Mouse (Mus musculus): ENCODE results near the gene Dennd1b. TPM values are rescaled to one million over a fixed set of nuclear protein-coding genes. Genes with fewer than 3 reads are reported as not detected.

The Dennd1b gene
- polyA plus RNA-seq, 1 experiment from 2014 or later: 8.5 TPM

DNA sequence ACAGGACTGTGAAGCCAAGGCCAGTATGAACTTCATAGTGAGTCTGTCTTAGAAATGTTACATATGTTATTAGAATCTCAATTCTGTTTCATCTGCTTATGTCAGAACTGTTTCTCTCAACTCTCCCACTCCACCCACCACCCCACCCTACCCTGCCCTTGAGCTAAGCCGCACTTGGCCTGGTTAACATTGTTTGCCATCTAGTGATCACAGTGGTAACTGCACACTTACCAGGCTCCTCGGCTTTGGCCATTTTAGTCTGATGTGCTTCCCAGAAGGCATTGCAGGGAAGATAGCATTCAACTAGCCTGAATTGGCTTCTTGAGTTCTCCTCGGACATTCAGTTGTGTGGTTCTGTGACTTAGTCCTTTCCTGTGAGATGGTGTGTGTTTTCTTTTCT is 198.4 kb downstream of the Dennd1b start:
- WGBS: 60% methylated on average over 3 of the region's 3 CpGs

DNA sequence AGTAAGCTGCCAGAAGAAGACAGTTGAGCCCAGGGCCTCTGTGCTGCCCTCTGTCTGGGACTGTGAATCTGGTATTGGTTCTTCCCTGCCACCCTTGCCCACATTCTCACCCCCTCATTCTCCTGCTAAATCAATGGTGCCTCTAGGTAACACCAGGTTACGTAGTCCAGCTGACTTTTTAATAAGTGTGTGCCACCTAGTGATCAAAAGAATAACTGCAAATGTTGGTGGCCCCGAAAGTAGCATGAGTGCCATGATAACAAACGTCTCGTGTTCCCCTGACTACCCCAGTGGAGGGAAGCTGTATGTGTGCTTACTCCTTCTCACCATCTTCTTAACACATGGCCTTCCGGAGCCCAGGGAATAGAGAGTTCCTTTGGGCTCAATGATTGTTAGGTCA is 199.6 kb downstream of the Dennd1b start:
- H3K4me1 ChIP-seq: no peaks in the 10 kb centered on the region
- no peak overlapping the region for H3K9ac ChIP-seq
- no peak overlapping the region for H3K4me2 ChIP-seq
- no peaks in the 10 kb centered on the region for H3K36me3 ChIP-seq
- 39% methylated on average over 5 of the region's 5 CpGs for WGBS
- no peaks in the 10 kb centered on the region for H3K27me3 ChIP-seq
- no peaks in the 10 kb centered on the region for H3K9me3 ChIP-seq
- no peak overlapping the region for H3K4me3 ChIP-seq
- H3K27ac ChIP-seq: no peak overlapping the region
- no peak for ATAC-seq (ENCODE audit: insufficient number of reproducible peaks, low FRiP score, low TSS enrichment, low read depth)

More for the DNA sequence above, 198.4 kb downstream of the Dennd1b start:
- no peaks in the 10 kb centered on the region for H3K9me3 ChIP-seq
- H3K36me3 ChIP-seq: no peaks in the 10 kb centered on the region
- ATAC-seq (ENCODE audit: insufficient number of reproducible peaks, low FRiP score, low TSS enrichment, low read depth): no peak
- no peak overlapping the region for H3K9ac ChIP-seq
- no peak overlapping the region for H3K4me3 ChIP-seq
- H3K4me2 ChIP-seq: no peak overlapping the region
- H3K4me1 ChIP-seq: no peaks in the 10 kb centered on the region
- no peaks in the 10 kb centered on the region for H3K27me3 ChIP-seq
- H3K27ac ChIP-seq: no peak overlapping the region

DNA sequence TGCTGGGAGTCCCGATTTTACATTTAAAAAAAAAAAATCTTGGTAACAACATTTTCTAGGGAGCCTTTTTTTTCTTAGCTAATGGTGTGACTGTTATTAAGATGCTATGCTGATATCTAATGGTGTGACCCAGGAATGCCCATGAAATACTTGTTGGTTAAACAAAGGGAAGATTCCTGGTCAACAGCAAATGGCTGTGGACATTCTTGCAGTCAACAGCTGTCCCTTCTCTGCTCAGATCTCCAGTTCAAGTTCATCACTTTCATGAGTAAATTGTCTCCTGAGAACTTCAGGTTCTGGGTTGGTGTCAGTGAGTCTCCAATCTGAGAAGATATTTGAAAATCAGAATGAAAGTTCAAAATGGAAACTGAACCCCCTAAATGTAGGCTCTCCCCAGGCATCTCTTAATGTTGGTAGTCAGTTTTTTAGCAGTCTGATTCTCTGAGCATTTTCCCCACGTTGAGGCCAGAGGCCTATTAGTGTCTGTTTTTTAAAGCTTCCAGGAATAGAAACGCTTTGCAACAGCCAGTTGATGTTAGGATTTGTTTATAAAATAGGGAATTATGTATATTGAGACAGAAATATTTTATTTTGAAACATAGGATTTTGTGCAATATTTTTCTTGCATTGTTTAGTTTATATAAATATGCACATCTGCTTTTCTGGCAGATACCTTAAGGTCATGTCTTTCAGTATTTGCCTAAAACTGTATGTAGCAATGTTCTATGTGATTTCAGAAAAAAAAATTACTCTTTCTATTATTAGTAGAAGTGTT is 211.0 kb downstream of the Dennd1b start:
- H3K4me1 ChIP-seq: no peaks in the 10 kb centered on the region
- peaks cover 6% of the 10 kb centered on the region; the same call in 1 of the 2 replicates for H3K36me3 ChIP-seq
- no peak overlapping the region for H3K27ac ChIP-seq
- no peak overlapping the region for H3K4me3 ChIP-seq
- WGBS: 73% methylated on average over 3 of the region's 3 CpGs
- H3K9ac ChIP-seq: no peak overlapping the region
- no peaks in the 10 kb centered on the region for H3K27me3 ChIP-seq
- ATAC-seq (ENCODE audit: insufficient number of reproducible peaks, low FRiP score, low TSS enrichment, low read depth): no peak
- H3K9me3 ChIP-seq: no peaks in the 10 kb centered on the region
- no peak overlapping the region for H3K4me2 ChIP-seq

GRCm38 (mm10) chr1:139179707-139180106 is 216.5 kb downstream of the Dennd1b start:
- WGBS: 73% methylated on average over 1 of the region's 1 CpGs
- Histone ChIP-seq H3K36me3 (no peaks in the 10 kb centered on the region), H3K27ac (no peak overlapping the region), H3K4me1 (no peaks in the 10 kb centered on the region), H3K9ac (no peak overlapping the region), H3K4me3 (no peak overlapping the region), H3K27me3 (no peaks in the 10 kb centered on the region), H3K9me3 (no peaks in the 10 kb centered on the region), H3K4me2 (no peak overlapping the region)
- ATAC-seq (ENCODE audit: insufficient number of reproducible peaks, low FRiP score, low TSS enrichment, low read depth): no peak

- H3K27me3 ChIP-seq: no peaks in the 10 kb centered on the region
- H3K4me1 ChIP-seq: no peaks in the 10 kb centered on the region
- H3K27ac ChIP-seq: no peak overlapping the region
- WGBS: 75% methylated on average over 6 of the region's 6 CpGs
- H3K4me2 ChIP-seq: no peak overlapping the region
- no peaks in the 10 kb centered on the region for H3K9me3 ChIP-seq
- ATAC-seq (ENCODE audit: insufficient number of reproducible peaks, low FRiP score, low TSS enrichment, low read depth): no peak
- no peaks in the 10 kb centered on the region for H3K36me3 ChIP-seq
- no peak overlapping the region for H3K4me3 ChIP-seq
- H3K9ac ChIP-seq: no peak overlapping the region
Observed at GRCm38 (mm10) chr1:139180481-139181149, 217.4 kb downstream of the Dennd1b start.

GRCm38 (mm10) chr1:139192635-139193034 is 229.4 kb downstream of the Dennd1b start:
- no peaks in the 10 kb centered on the region for H3K27me3 ChIP-seq
- H3K9me3 ChIP-seq: no peaks in the 10 kb centered on the region
- H3K4me1 ChIP-seq: no peaks in the 10 kb centered on the region
- H3K36me3 ChIP-seq: no peaks in the 10 kb centered on the region
- no peak for ATAC-seq (ENCODE audit: insufficient number of reproducible peaks, low FRiP score, low TSS enrichment, low read depth)
- H3K9ac ChIP-seq: no peak overlapping the region
- WGBS: 37% methylated on average over 3 of the region's 3 CpGs
- H3K27ac ChIP-seq: no peak overlapping the region
- no peak overlapping the region for H3K4me2 ChIP-seq
- no peak overlapping the region for H3K4me3 ChIP-seq

GRCm38 (mm10) chr1:139194011-139194410 is 230.8 kb downstream of the Dennd1b start:
- no peaks in the 10 kb centered on the region for H3K36me3 ChIP-seq
- no peaks in the 10 kb centered on the region for H3K27me3 ChIP-seq
- WGBS: 46% methylated on average over 2 of the region's 2 CpGs
- H3K27ac ChIP-seq: no peak overlapping the region
- no peak overlapping the region for H3K4me2 ChIP-seq
- H3K9me3 ChIP-seq: no peaks in the 10 kb centered on the region
- H3K4me1 ChIP-seq: no peaks in the 10 kb centered on the region
- no peak for ATAC-seq (ENCODE audit: insufficient number of reproducible peaks, low FRiP score, low TSS enrichment, low read depth)
- H3K9ac ChIP-seq: no peak overlapping the region
- no peak overlapping the region for H3K4me3 ChIP-seq

- no peaks in the 10 kb centered on the region for H3K27me3 ChIP-seq
- no peak for ATAC-seq (ENCODE audit: insufficient number of reproducible peaks, low FRiP score, low TSS enrichment, low read depth)
- H3K4me2 ChIP-seq: no peak overlapping the region
- H3K4me3 ChIP-seq: no peak overlapping the region
- no peaks in the 10 kb centered on the region for H3K36me3 ChIP-seq
- no peak overlapping the region for H3K27ac ChIP-seq
- H3K4me1 ChIP-seq: no peaks in the 10 kb centered on the region
- H3K9ac ChIP-seq: no peak overlapping the region
- WGBS: 15% methylated on average over 5 of the region's 5 CpGs
- no peaks in the 10 kb centered on the region for H3K9me3 ChIP-seq
Observed at GRCm38 (mm10) chr1:139194428-139195028, 231.3 kb downstream of the Dennd1b start.

- H3K36me3 ChIP-seq: no peaks in the 10 kb centered on the region
- no peaks in the 10 kb centered on the region for H3K9me3 ChIP-seq
- H3K27me3 ChIP-seq: no peaks in the 10 kb centered on the region
- no peak overlapping the region for H3K4me3 ChIP-seq
- H3K27ac ChIP-seq: no peak overlapping the region
- ATAC-seq (ENCODE audit: insufficient number of reproducible peaks, low FRiP score, low TSS enrichment, low read depth): no peak
- H3K4me2 ChIP-seq: no peak overlapping the region
- WGBS: 50% methylated on average over 5 of the region's 5 CpGs
- H3K9ac ChIP-seq: no peak overlapping the region
- H3K4me1 ChIP-seq: no peaks in the 10 kb centered on the region
Observed at GRCm38 (mm10) chr1:139203026-139203425, 239.8 kb downstream of the Dennd1b start.

DNA sequence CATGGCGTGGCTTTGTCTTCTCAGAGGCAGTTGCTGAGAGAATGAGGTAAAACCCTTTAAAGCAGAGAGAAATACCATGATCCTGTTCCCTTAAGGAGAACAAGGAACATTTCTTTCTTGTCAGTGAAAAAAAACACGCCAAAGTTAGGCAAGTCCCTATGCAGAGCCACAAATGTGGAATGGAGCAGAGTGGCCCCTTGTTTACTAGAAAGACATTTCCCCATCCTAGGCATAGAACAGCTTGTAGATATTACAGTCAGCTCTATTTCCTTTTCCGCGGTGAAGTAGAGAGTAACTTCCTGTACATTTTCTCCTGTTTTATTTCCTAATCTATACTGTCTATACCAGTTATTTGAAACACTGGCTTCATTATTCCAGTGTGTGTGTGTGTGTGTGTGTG is 243.0 kb downstream of the Dennd1b start:
- no peak for ATAC-seq (ENCODE audit: insufficient number of reproducible peaks, low FRiP score, low TSS enrichment, low read depth)
- Histone ChIP-seq H3K4me1 (no peaks in the 10 kb centered on the region), H3K4me3 (no peak overlapping the region), H3K36me3 (no peaks in the 10 kb centered on the region), H3K9ac (no peak overlapping the region), H3K27me3 (no peaks in the 10 kb centered on the region), H3K9me3 (no peaks in the 10 kb centered on the region), H3K4me2 (no peak overlapping the region), H3K27ac (no peak overlapping the region)
- WGBS: 63% methylated on average over 4 of the region's 4 CpGs

- no peaks in the 10 kb centered on the region for H3K27me3 ChIP-seq
- ATAC-seq (ENCODE audit: insufficient number of reproducible peaks, low FRiP score, low TSS enrichment, low read depth): no peak
- no peak overlapping the region for H3K27ac ChIP-seq
- 33% methylated on average over 7 of the region's 7 CpGs for WGBS
- H3K9ac ChIP-seq: no peak overlapping the region
- H3K9me3 ChIP-seq: no peaks in the 10 kb centered on the region
- no peak overlapping the region for H3K4me2 ChIP-seq
- no peaks in the 10 kb centered on the region for H3K4me1 ChIP-seq
- H3K36me3 ChIP-seq: no peaks in the 10 kb centered on the region
- H3K4me3 ChIP-seq: no peak overlapping the region
Observed at GRCm38 (mm10) chr1:139209796-139210195, 246.6 kb downstream of the Dennd1b start.

- no peak for ATAC-seq (ENCODE audit: insufficient number of reproducible peaks, low FRiP score, low TSS enrichment, low read depth)
- Histone ChIP-seq H3K9ac (no peak overlapping the region), H3K4me1 (no peaks in the 10 kb centered on the region; the same call in 1 of the 2 replicates), H3K4me2 (no peak overlapping the region), H3K27ac (no peak overlapping the region), H3K9me3 (no peaks in the 10 kb centered on the region), H3K36me3 (no peaks in the 10 kb centered on the region), H3K27me3 (no peaks in the 10 kb centered on the region), H3K4me3 (no peak overlapping the region)
- WGBS: 39% methylated on average over 4 of the region's 4 CpGs
Observed at GRCm38 (mm10) chr1:139210505-139210904, 247.3 kb downstream of the Dennd1b start.
